ENCODE assay signal across 7 mouse cellular contexts in the genomic region with DNA sequence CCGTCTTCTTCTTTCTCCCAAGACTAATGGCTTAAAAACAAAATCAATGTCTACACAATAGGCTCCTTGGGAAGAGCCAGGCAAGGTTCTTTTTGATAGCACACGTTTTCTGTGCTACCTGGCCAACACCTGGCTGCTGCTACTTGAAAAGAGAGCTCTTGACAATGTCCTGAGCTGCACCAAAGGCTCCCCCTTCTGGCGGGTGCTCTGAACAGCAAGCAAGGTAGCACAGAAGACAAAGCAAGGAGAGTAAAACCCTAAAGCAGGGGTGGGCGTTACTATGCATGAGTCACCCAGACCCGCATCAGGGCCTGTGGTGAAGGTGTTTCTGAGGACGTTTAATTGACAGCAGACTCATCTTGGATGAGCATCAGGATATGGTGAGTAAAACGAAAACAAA. TPM values are rescaled to one million over a fixed set of nuclear protein-coding genes. Genes with fewer than 3 reads are reported as not detected.
DNase-seq lines count a peak whose midpoint lies in the region; ATAC-seq and TF ChIP-seq lines count a peak whose summit lies in the region.

No protein-coding gene starts in this region.

- H3K79me2 ChIP-seq in CH12.LX (replicated peaks; ENCODE audit: control insufficient read depth, extremely low read depth, insufficient read depth, poor library complexity, severe bottlenecking), result no peaks in the 10 kb centered on the region

- peak; percentile 25 for DNase-seq in kidney, adult 9 months
- DNase-seq in CH12.LX (ENCODE audit: extremely low read depth), result peak; percentile 62
- peak; percentile 83 for DNase-seq in R1 (ENCODE audit: low read depth, low spot score)
- peak; percentile 30 for DNase-seq in forelimb bud, embryonic 11.5 days (ENCODE audit: low read depth, low spot score)
- peak; percentile 55 for DNase-seq in naive thymus-derived CD4-positive, alpha-beta T cell, adult 2 months (ENCODE audit: low read depth)
- no peak for DNase-seq in layer of hippocampus, postnatal 14 days (ENCODE audit: low spot score in 2 of 2)

- in situ Hi-C loops in CH12.LX (cut with MboI; ENCODE audit: low pct_ligation_motif_present, low pct_unique_long_range_greater_than_20kb, low sequenced_read_pairs), result no loop called here

- no peak overlapping the region for H3K27ac ChIP-seq in kidney, embryonic 15.5 days
- H3K27ac ChIP-seq in CH12.LX (ENCODE audit: insufficient read depth, low read depth), result no peak overlapping the region

- TF ChIP-seq CTCF in CH12.LX (conservative IDR thresholded peaks at IDR 0.05 in 1 of 2, IDR thresholded peaks at IDR 0.05 in 1 of 2; ENCODE audit: low read depth in 2 of 2, low read length in 2 of 2), result peak; percentile 44 to 74; a peak in 3 of 4 replicates

- H3K27me3 ChIP-seq in kidney, embryonic 15.5 days, result no peaks in the 10 kb centered on the region
- H3K27me3 ChIP-seq in CH12.LX (replicated peaks), result no peaks in the 10 kb centered on the region

- no peak for TF ChIP-seq EP300 in CH12.LX (IDR thresholded peaks at IDR 0.05; ENCODE audit: low read length)

- 42% methylated on average over 7 of the region's 7 CpGs for WGBS in kidney, embryonic 15.5 days

- H3K36me3 ChIP-seq in kidney, embryonic 15.5 days, result no peaks in the 10 kb centered on the region
- no peaks in the 10 kb centered on the region for H3K36me3 ChIP-seq in CH12.LX (replicated peaks in 1 of 2; ENCODE audit: control insufficient read depth in 1 of 2, insufficient read depth in 1 of 2, low read length in 1 of 2)

- no peak overlapping the region for H3K4me3 ChIP-seq in kidney, embryonic 15.5 days (replicated peaks)
- no peak overlapping the region for H3K4me3 ChIP-seq in CH12.LX (replicated peaks in 1 of 3; ENCODE audit: low read depth in 2 of 3, low read length in 2 of 3, poor library complexity in 1 of 3)

- no peak overlapping the region for H3K4me2 ChIP-seq in kidney, embryonic 15.5 days
- H3K4me2 ChIP-seq in CH12.LX (ENCODE audit: insufficient read depth, low read depth, poor library complexity, severe bottlenecking), result no peak overlapping the region

- no peak overlapping the region for H3K9ac ChIP-seq in kidney, embryonic 15.5 days
- H3K9ac ChIP-seq in CH12.LX (ENCODE audit: insufficient read depth, low read depth), result no peak overlapping the region

- TF ChIP-seq RAD21 in CH12.LX (IDR thresholded peaks at IDR 0.05; ENCODE audit: low read depth, low read length), result peak; percentile 57

- no peak for ATAC-seq in kidney, embryonic 15.5 days (replicated peaks; ENCODE audit: low FRiP score)

- dilution Hi-C loops in CH12.LX (cut with MboI; ENCODE audit: extremely low pct_ligation_motif_present, extremely low pct_unique_long_range_greater_than_20kb, low sequenced_read_pairs), result no loop called here

- H3K9me3 ChIP-seq in kidney, embryonic 15.5 days (replicated peaks), result no peaks in the 10 kb centered on the region
- H3K9me3 ChIP-seq in CH12.LX (replicated peaks; ENCODE audit: low read length), result no peaks in the 10 kb centered on the region

- H3K4me1 ChIP-seq in kidney, embryonic 15.5 days, result no peaks in the 10 kb centered on the region
- H3K4me1 ChIP-seq in CH12.LX (ENCODE audit: control insufficient read depth in 1 of 2, insufficient read depth in 2 of 2), result peaks cover 2 to 11% of the 10 kb centered on the region in 2 experiments; a peak in 2 of 4 replicates

- no peak for TF ChIP-seq POLR2A in CH12.LX (IDR thresholded peaks at IDR 0.05; ENCODE audit: low read depth, low read length)

TF ChIP-seq in CH12.LX, 34 proteins besides CTCF, POLR2A, EP300 and RAD21:
- TF ChIP-seq ELF1 (IDR thresholded peaks at IDR 0.05; ENCODE audit: low read depth, low read length) (no peak), SMC3 (IDR thresholded peaks at IDR 0.05; ENCODE audit: low read depth, low read length) (peak; percentile 55)
TF ChIP-seq in CH12.LX: peak in this region for 1.

RNA-seq across cellular contexts. Expression of gene Scn10a, which starts 49.5 kb away (rescaled TPM):
- not detected in 2 replicates for polyA plus RNA-seq in kidney, embryonic 15.5 days (2015; fragmentation: Nextera tagmentation; extraction: Ambion mirVana)
- total RNA-seq in CH12.LX (2012; rRNA removed) (not detected in 2 replicates), CH12.LX (2014; rRNA removed) (not detected in 2 replicates)
- polyA plus RNA-seq in CH12.LX (2012; ENCODE audit: insufficient read length, low read depth), result not detected in 2 replicates
- not detected for total RNA-seq in layer of hippocampus, postnatal 14 days (2021)

RNA-seq across cellular contexts. Expression of gene Scn11a, which starts 56.7 kb away (rescaled TPM):
- polyA plus RNA-seq in kidney, embryonic 15.5 days (2015; fragmentation: Nextera tagmentation; extraction: Ambion mirVana), result 0.04 TPM in 2 replicates
- total RNA-seq in CH12.LX (2012; rRNA removed) (0.04 and 0.13 TPM in 2 replicates), CH12.LX (2014; rRNA removed) (0.13 and 0.23 TPM in 2 replicates)
- 0.54 and 0.63 TPM in 2 replicates for polyA plus RNA-seq in CH12.LX (2012; ENCODE audit: insufficient read length, low read depth)
- total RNA-seq in layer of hippocampus, postnatal 14 days (2021), result under 1 TPM; 0.05 to 0.07 TPM

Comparison
In these comparisons a context has a peak if more than half of its experiments do, and no peak if none do; other contexts are left out.
1. DNase-seq: peak in kidney, adult 9 months (single experiment), CH12.LX (single experiment), R1 (single experiment), forelimb bud, embryonic 11.5 days (single experiment) and naive thymus-derived CD4-positive, alpha-beta T cell, adult 2 months (single experiment); none in layer of hippocampus, postnatal 14 days (0 of 2).